Mouse (Mus musculus): ENCODE measurements around the gene Plvap. TPM values are rescaled to one million over a fixed set of nuclear protein-coding genes. Genes with fewer than 3 reads are reported as not detected.

Plvap gene
- polyA plus RNA-seq, 1 experiment: 20.5 TPM

DNA sequence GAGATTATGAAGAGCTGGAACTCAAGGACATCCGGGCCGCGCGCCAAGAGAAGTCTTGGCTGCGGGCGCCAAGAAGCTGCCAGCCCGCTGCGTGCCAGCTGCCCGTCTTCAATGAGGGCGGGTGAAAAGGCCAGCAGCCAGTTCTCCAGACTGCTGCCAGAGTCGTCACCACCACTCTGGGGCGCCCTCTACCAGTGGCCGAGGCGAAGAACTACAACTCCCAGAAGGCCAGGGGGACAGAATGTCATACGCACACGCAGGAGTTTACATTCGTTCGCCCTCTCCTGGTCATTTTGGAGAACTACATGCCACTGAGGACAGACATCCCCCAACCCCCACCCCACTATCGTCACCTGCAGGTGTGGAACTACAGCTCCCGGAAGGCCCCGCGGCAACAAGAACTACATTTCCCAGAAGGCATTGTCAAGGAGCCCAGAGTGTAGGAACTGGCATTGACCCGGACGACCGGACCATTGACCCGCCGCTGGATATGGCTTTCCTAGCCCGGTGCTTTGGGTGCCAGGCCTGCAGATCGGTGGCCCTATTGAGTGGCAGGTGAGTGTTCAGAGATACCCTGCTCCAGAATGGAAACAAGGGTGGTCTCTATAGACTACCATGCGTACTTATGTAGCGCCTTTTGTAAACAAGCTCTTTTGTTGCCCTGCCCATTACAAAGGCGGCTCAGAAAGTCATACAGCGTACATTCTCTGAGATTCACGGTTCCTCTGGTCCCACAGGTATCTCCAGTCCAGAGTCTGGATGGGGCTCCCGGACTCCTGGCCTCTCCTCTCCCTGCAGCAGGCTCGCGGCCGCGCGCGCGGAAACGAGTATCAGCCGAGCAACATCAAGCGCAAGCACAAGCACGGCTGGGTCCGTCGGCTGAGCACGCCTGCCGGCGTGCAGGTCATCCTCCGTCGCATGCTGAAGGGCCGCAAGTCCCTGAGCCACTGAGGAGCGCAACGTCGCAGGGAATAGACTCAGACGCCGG is 46.7 kb downstream of the Plvap start, which contains the start of gene Mrpl34:
Mrpl34 (plus strand) TSS at position 447 of the 988 bp plus-strand sequence.
- WGBS: under 1% methylated on average over 59 of the region's 59 CpGs
- Histone ChIP-seq H3K4me3 (replicated peaks; ENCODE audit: control insufficient read depth, low read depth, low read length) (peak within 1 kb of the TSS; percentile 83), H3K27ac (ENCODE audit: control insufficient read depth, insufficient read depth, low read depth, low read length, poor library complexity) (peak within 1 kb of the TSS; percentile 45), H3K4me1 (ENCODE audit: control insufficient read depth, insufficient read depth, low read length) (peaks cover 2% of the 10 kb centered on the region; the same call in 1 of the 2 replicates)
- peak; percentile 93 for TF ChIP-seq CTCF (IDR thresholded peaks at IDR 0.05; ENCODE audit: control insufficient read depth, insufficient read depth, low read length)
- peak; percentile 45; the same call in 1 of the 2 replicates for TF ChIP-seq POLR2A (IDR thresholded peaks at IDR 0.05; ENCODE audit: borderline replicate concordance, control insufficient read depth, low read depth, low read length)

GRCm38 (mm10) chr8:71463188-71464033 is 48.1 kb downstream of the Plvap start, which contains the start of gene Abhd8:
Gene Abhd8, minus strand, starts transcription at chr8:71463655.
- H3K27ac ChIP-seq (ENCODE audit: control insufficient read depth, insufficient read depth, low read depth, low read length, poor library complexity): peak within 1 kb of the TSS; percentile 45
- TF ChIP-seq POLR2A (IDR thresholded peaks at IDR 0.05; ENCODE audit: borderline replicate concordance, control insufficient read depth, low read depth, low read length) (peak; percentile 38; the same call in 1 of the 2 replicates), CTCF (IDR thresholded peaks at IDR 0.05; ENCODE audit: control insufficient read depth, insufficient read depth, low read length) (no peak)
- H3K4me3 ChIP-seq (replicated peaks; ENCODE audit: control insufficient read depth, low read depth, low read length): peak within 1 kb of the TSS; percentile 83
- under 1% methylated on average over 55 of the region's 55 CpGs for WGBS
- peaks cover 2% of the 10 kb centered on the region; the same call in 1 of the 2 replicates for H3K4me1 ChIP-seq (ENCODE audit: control insufficient read depth, insufficient read depth, low read length)

- WGBS: 3% methylated on average over 16 of the region's 16 CpGs
- Histone ChIP-seq H3K4me1 (ENCODE audit: control insufficient read depth, insufficient read depth, low read length) (peaks cover 2% of the 10 kb centered on the region; the same call in 1 of the 2 replicates), H3K27ac (ENCODE audit: control insufficient read depth, insufficient read depth, low read depth, low read length, poor library complexity) (peak overlapping the region; percentile 28; the same call in 1 of the 2 replicates), H3K4me3 (replicated peaks; ENCODE audit: control insufficient read depth, low read depth, low read length) (peak overlapping the region; percentile 83)
- TF ChIP-seq CTCF (IDR thresholded peaks at IDR 0.05; ENCODE audit: control insufficient read depth, insufficient read depth, low read length): no peak
- no peak for TF ChIP-seq POLR2A (IDR thresholded peaks at IDR 0.05; ENCODE audit: borderline replicate concordance, control insufficient read depth, low read depth, low read length)
Measured at GRCm38 (mm10) chr8:71462786-71463185, 48.8 kb downstream of the Plvap start.

GRCm38 (mm10) chr8:71462191-71462590 is 49.4 kb downstream of the Plvap start:
- Histone ChIP-seq H3K27ac (ENCODE audit: control insufficient read depth, insufficient read depth, low read depth, low read length, poor library complexity) (no peak overlapping the region), H3K4me1 (ENCODE audit: control insufficient read depth, insufficient read depth, low read length) (peaks cover 2% of the 10 kb centered on the region; the same call in 1 of the 2 replicates), H3K4me3 (replicated peaks; ENCODE audit: control insufficient read depth, low read depth, low read length) (no peak overlapping the region)
- WGBS: 65% methylated on average over 4 of the region's 4 CpGs
- TF ChIP-seq CTCF (IDR thresholded peaks at IDR 0.05; ENCODE audit: control insufficient read depth, insufficient read depth, low read length) (no peak), POLR2A (IDR thresholded peaks at IDR 0.05; ENCODE audit: borderline replicate concordance, control insufficient read depth, low read depth, low read length) (no peak)

DNA sequence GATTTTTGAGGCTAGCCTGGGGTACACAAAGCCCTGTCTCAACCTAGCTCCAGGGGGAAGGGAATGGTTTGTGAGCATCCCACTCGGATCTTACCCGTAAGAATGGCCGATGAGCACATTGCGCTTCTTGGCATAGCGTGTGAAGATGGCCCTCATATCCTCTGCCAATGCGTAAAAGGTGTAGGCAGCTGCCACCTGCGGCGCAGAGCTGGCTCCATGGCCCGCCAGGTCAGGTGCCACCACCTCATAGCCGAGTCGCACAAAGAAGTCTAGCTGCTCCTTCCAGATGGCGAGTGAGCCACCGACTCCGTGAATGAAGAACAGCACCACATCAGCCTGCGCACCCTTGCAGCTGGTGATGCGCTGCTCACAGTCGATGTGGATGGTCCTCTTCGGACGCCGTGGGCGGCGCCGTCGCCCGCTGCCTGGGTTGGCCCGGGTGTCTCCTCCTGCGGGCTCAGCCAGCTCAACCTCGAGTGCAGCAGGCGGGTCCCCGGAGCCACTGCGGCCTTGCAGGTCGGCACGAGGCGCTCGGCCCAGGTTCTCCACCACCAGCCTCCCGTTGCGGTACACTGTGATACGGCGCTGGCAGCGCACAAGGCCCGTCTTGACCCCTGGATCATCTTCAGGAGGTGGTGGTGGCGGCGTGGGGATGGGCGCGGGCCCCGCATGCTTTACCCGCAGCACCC is 50.3 kb downstream of the Plvap start:
- no peak for TF ChIP-seq POLR2A (IDR thresholded peaks at IDR 0.05; ENCODE audit: borderline replicate concordance, control insufficient read depth, low read depth, low read length)
- no peak for TF ChIP-seq CTCF (IDR thresholded peaks at IDR 0.05; ENCODE audit: control insufficient read depth, insufficient read depth, low read length)
- H3K4me3 ChIP-seq (replicated peaks; ENCODE audit: control insufficient read depth, low read depth, low read length): no peak overlapping the region
- H3K4me1 ChIP-seq (ENCODE audit: control insufficient read depth, insufficient read depth, low read length): peaks cover 2% of the 10 kb centered on the region; the same call in 1 of the 2 replicates
- H3K27ac ChIP-seq (ENCODE audit: control insufficient read depth, insufficient read depth, low read depth, low read length, poor library complexity): no peak overlapping the region
- WGBS: 92% methylated on average over 47 of the region's 47 CpGs

- Histone ChIP-seq H3K27ac (ENCODE audit: control insufficient read depth, insufficient read depth, low read depth, low read length, poor library complexity) (no peak overlapping the region), H3K4me3 (replicated peaks; ENCODE audit: control insufficient read depth, low read depth, low read length) (no peak overlapping the region), H3K4me1 (ENCODE audit: control insufficient read depth, insufficient read depth, low read length) (peaks cover 2% of the 10 kb centered on the region; the same call in 1 of the 2 replicates)
- TF ChIP-seq POLR2A (IDR thresholded peaks at IDR 0.05; ENCODE audit: borderline replicate concordance, control insufficient read depth, low read depth, low read length): no peak
- no peak for TF ChIP-seq CTCF (IDR thresholded peaks at IDR 0.05; ENCODE audit: control insufficient read depth, insufficient read depth, low read length)
- 90% methylated on average over 6 of the region's 6 CpGs for WGBS
Measured at GRCm38 (mm10) chr8:71460716-71461115, 50.8 kb downstream of the Plvap start.

DNA sequence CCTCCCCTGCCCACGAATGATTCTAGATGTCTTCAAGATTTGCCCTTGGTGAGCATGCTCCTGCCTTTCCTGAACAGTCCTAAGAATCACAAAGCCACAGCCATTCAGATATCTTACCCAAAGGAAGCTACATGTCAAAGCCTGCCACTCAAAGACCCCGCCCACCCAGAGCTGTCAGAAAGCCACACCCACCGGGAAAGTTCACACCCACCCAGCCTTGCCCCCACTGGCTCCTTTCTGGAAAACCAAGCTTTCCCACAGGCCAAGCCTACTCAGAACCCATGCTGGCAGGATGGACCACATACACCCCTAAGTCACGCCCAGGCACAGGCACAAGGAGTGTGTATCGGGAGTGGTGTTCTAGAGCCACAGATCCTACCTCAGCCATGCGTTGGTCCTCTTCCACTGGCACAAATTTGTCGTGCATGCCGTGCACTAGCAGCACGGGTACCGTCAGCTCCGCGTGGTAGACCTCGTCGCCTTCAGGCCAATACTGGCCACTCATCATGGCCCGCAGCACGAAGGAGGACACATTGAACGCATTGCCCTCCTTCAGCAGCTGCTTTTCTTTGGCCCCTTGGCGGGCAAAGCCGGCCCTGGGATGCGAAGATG is 53.8 kb downstream of the Plvap start:
- 87% methylated on average over 20 of the region's 20 CpGs for WGBS
- no peak overlapping the region for H3K4me3 ChIP-seq (replicated peaks; ENCODE audit: control insufficient read depth, low read depth, low read length)
- no peaks in the 10 kb centered on the region; the same call in 1 of the 2 replicates for H3K4me1 ChIP-seq (ENCODE audit: control insufficient read depth, insufficient read depth, low read length)
- TF ChIP-seq CTCF (IDR thresholded peaks at IDR 0.05; ENCODE audit: control insufficient read depth, insufficient read depth, low read length) (no peak), POLR2A (IDR thresholded peaks at IDR 0.05; ENCODE audit: borderline replicate concordance, control insufficient read depth, low read depth, low read length) (no peak)
- no peak overlapping the region for H3K27ac ChIP-seq (ENCODE audit: control insufficient read depth, insufficient read depth, low read depth, low read length, poor library complexity)

Data from bone marrow, adult 2 months (tissue).